Mouse (Mus musculus) heart, embryonic 10.5 days (tissue): Measurements from ENCODE around the gene Tmigd3. TPM values are rescaled to one million over a fixed set of nuclear protein-coding genes. Genes with fewer than 3 reads are reported as not detected.

Experiments used
- DNase-seq: peaks from one replicate; pipeline ENCODE4 v3.0.0-alpha.2; 2017; ENCODE audit warnings: low spot score
- H3K27ac ChIP-seq: fragments of 300-500 bp; sonication (generic); 2 replicates; pipeline ENCODE4 v1.5.1; 2016; ENCODE audit warnings: mild to moderate bottlenecking
- H3K27me3 ChIP-seq: fragments of 300-500 bp; sonication (generic); 2 replicates; pipeline ENCODE4 v1.6.1; 2016; ENCODE audit warnings: mild to moderate bottlenecking; ENCODE audit not compliant: poor library complexity, insufficient read depth, severe bottlenecking
- H3K36me3 ChIP-seq: fragments of 300-500 bp; sonication (generic); 2 replicates; pipeline ENCODE4 v1.6.1; 2016; ENCODE audit warnings: mild to moderate bottlenecking, moderate library complexity
- H3K4me1 ChIP-seq: fragments of 300-500 bp; sonication (generic); 2 replicates; pipeline ENCODE4 v1.6.1; 2016; ENCODE audit warnings: mild to moderate bottlenecking
- H3K4me3 ChIP-seq: fragments of 300-500 bp; sonication (generic); 2 replicates; pipeline ENCODE4 v1.5.1; 2016; ENCODE audit warnings: mild to moderate bottlenecking, moderate library complexity
- H3K9me3 ChIP-seq: fragments of 300-500 bp; sonication (generic); 2 replicates; pipeline ENCODE4 v1.6.1; 2016; ENCODE audit warnings: mild to moderate bottlenecking, moderate library complexity
- WGBS: fragments of 180-500 bp; shearing (Covaris S2); methylation state at CpG from one replicate; pipeline ENCODE4 v1.1.7; 2016; 5-methylcytosine and 5-hydroxymethylcytosine counted together
- polyA plus RNA-seq: library from polyadenylated mRNA; unstranded; fragments of >200 nt; fragmentation: Nextera tagmentation; extraction: Ambion mirVana; gene quantifications from 2 replicates; pipeline ENCODE4 v1.2.1, GENCODE M21; 2016

Tmigd3 gene
- polyA plus RNA-seq, 1 experiment from 2014 or later, result 0.73 TPM

- H3K36me3 ChIP-seq, result no peaks in the 10 kb centered on the region
- no peaks in the 10 kb centered on the region for H3K9me3 ChIP-seq
- H3K4me1 ChIP-seq, result peaks cover 28% of the 10 kb centered on the region
- H3K4me3 ChIP-seq, result no peak overlapping the region
- peaks cover 17% of the 10 kb centered on the region for H3K27me3 ChIP-seq
- 82% methylated on average over 2 of the region's 2 CpGs for whole genome bisulfite sequencing
- H3K27ac ChIP-seq, result no peak overlapping the region
- peak; percentile 58 for DNase-seq
Measured at GRCm38 (mm10) chr3:105898325-105898724, 27.6 kb downstream of the Tmigd3 start.

GRCm38 (mm10) chr3:105898861-105899260 lies 28.2 kb downstream of the Tmigd3 start:
- Histone ChIP-seq H3K9me3 (no peaks in the 10 kb centered on the region), H3K4me3 (no peak overlapping the region), H3K36me3 (no peaks in the 10 kb centered on the region), H3K27me3 (peaks cover 17% of the 10 kb centered on the region), H3K27ac (no peak overlapping the region), H3K4me1 (peaks cover 26% of the 10 kb centered on the region)
- WGBS, result 55% methylated on average over 11 of the region's 11 CpGs
- DNase-seq, result peak; percentile 84

- peak; percentile 92 for DNase-seq
- no peaks in the 10 kb centered on the region for H3K9me3 ChIP-seq
- no peak overlapping the region for H3K27ac ChIP-seq
- no peak overlapping the region for H3K4me3 ChIP-seq
- H3K36me3 ChIP-seq, result no peaks in the 10 kb centered on the region
- peaks cover 25% of the 10 kb centered on the region for H3K4me1 ChIP-seq
- peaks cover 17% of the 10 kb centered on the region for H3K27me3 ChIP-seq
- 37% methylated on average over 8 of the region's 8 CpGs for WGBS
Measured at GRCm38 (mm10) chr3:105899394-105900147, 28.9 kb downstream of the Tmigd3 start.

- peak; percentile 66 for DNase-seq
- Histone ChIP-seq H3K4me3 (no peak overlapping the region), H3K9me3 (no peaks in the 10 kb centered on the region), H3K4me1 (peaks cover 20% of the 10 kb centered on the region), H3K27ac (no peak overlapping the region), H3K27me3 (peaks cover 17% of the 10 kb centered on the region), H3K36me3 (no peaks in the 10 kb centered on the region)
- WGBS, result 75% methylated on average over 6 of the region's 6 CpGs
Measured at GRCm38 (mm10) chr3:105900266-105900665, 29.6 kb downstream of the Tmigd3 start.

- Histone ChIP-seq H3K27ac (no peak overlapping the region), H3K4me3 (no peak overlapping the region), H3K36me3 (no peaks in the 10 kb centered on the region), H3K4me1 (peaks cover 19% of the 10 kb centered on the region), H3K9me3 (no peaks in the 10 kb centered on the region), H3K27me3 (peaks cover 17% of the 10 kb centered on the region)
- DNase-seq, result peak; percentile 62
- 75% methylated on average over 3 of the region's 3 CpGs for WGBS
Measured at GRCm38 (mm10) chr3:105900716-105901115, 30.0 kb downstream of the Tmigd3 start.

- peaks cover 17% of the 10 kb centered on the region for H3K27me3 ChIP-seq
- no peak for DNase-seq
- H3K36me3 ChIP-seq, result no peaks in the 10 kb centered on the region
- no peak overlapping the region for H3K4me3 ChIP-seq
- no peaks in the 10 kb centered on the region for H3K9me3 ChIP-seq
- no peak overlapping the region for H3K27ac ChIP-seq
- 70% methylated on average over 4 of the region's 4 CpGs for WGBS
- peaks cover 19% of the 10 kb centered on the region for H3K4me1 ChIP-seq
Measured at GRCm38 (mm10) chr3:105901468-105901867, 30.8 kb downstream of the Tmigd3 start.

GRCm38 (mm10) chr3:105904213-105904612 lies 33.5 kb downstream of the Tmigd3 start:
- Histone ChIP-seq H3K27ac (no peak overlapping the region), H3K27me3 (peaks cover 17% of the 10 kb centered on the region), H3K4me1 (peaks cover 23% of the 10 kb centered on the region), H3K9me3 (no peaks in the 10 kb centered on the region), H3K36me3 (no peaks in the 10 kb centered on the region), H3K4me3 (no peak overlapping the region)
- 37% methylated on average over 4 of the region's 4 CpGs for WGBS
- DNase-seq, result peak; percentile 60

- Histone ChIP-seq H3K36me3 (no peaks in the 10 kb centered on the region), H3K27ac (no peak overlapping the region), H3K4me3 (no peak overlapping the region), H3K4me1 (peaks cover 19% of the 10 kb centered on the region), H3K9me3 (no peaks in the 10 kb centered on the region), H3K27me3 (peaks cover 17% of the 10 kb centered on the region)
- 91% methylated on average over 9 of the region's 9 CpGs for WGBS
- DNase-seq, result peak; percentile 67
Measured at GRCm38 (mm10) chr3:105904721-105905120, 34.0 kb downstream of the Tmigd3 start.

GRCm38 (mm10) chr3:105907956-105908655 lies 37.4 kb downstream of the Tmigd3 start:
- no peak overlapping the region for H3K27ac ChIP-seq
- WGBS, result 32% methylated on average over 9 of the region's 9 CpGs
- H3K4me1 ChIP-seq, result peaks cover 23% of the 10 kb centered on the region
- no peak overlapping the region for H3K4me3 ChIP-seq
- H3K27me3 ChIP-seq, result no peaks in the 10 kb centered on the region
- H3K9me3 ChIP-seq, result no peaks in the 10 kb centered on the region
- no peaks in the 10 kb centered on the region for H3K36me3 ChIP-seq
- peak; percentile 67 for DNase-seq

GRCm38 (mm10) chr3:105908976-105909375 lies 38.3 kb downstream of the Tmigd3 start:
- DNase-seq, result peak; percentile 69
- no peaks in the 10 kb centered on the region for H3K9me3 ChIP-seq
- H3K36me3 ChIP-seq, result no peaks in the 10 kb centered on the region
- peaks cover 30% of the 10 kb centered on the region for H3K4me1 ChIP-seq
- H3K27me3 ChIP-seq, result no peaks in the 10 kb centered on the region
- H3K27ac ChIP-seq, result no peak overlapping the region
- H3K4me3 ChIP-seq, result no peak overlapping the region
- WGBS, result 85% methylated on average over 4 of the region's 4 CpGs

- no peak for DNase-seq
- 71% methylated on average over 11 of the region's 11 CpGs for WGBS
- no peaks in the 10 kb centered on the region for H3K27me3 ChIP-seq
Measured at GRCm38 (mm10) chr3:105910519-105911190, 40.0 kb downstream of the Tmigd3 start.

GRCm38 (mm10) chr3:105912097-105912880 lies 41.6 kb downstream of the Tmigd3 start:
- WGBS, result 70% methylated on average over 9 of the region's 9 CpGs
- no peak overlapping the region for H3K27ac ChIP-seq

More at GRCm38 (mm10) chr3:105910519-105911190, 40.0 kb downstream of the Tmigd3 start:
- H3K4me3 ChIP-seq, result no peak overlapping the region
- no peaks in the 10 kb centered on the region for H3K36me3 ChIP-seq
- peaks cover 36% of the 10 kb centered on the region for H3K4me1 ChIP-seq
- no peaks in the 10 kb centered on the region for H3K9me3 ChIP-seq
- H3K27ac ChIP-seq, result no peak overlapping the region

More at GRCm38 (mm10) chr3:105912097-105912880, 41.6 kb downstream of the Tmigd3 start:
- Histone ChIP-seq H3K9me3 (no peaks in the 10 kb centered on the region), H3K4me1 (peaks cover 36% of the 10 kb centered on the region), H3K4me3 (no peak overlapping the region), H3K27me3 (no peaks in the 10 kb centered on the region), H3K36me3 (no peaks in the 10 kb centered on the region)
- DNase-seq, result no peak
